Mouse (Mus musculus) neural tube, embryonic 13.5 days (tissue): ENCODE measurements around the gene Asap3. TPM values are rescaled to one million over a fixed set of nuclear protein-coding genes. Genes with fewer than 3 reads are reported as not detected.

ENCODE experiments used
- ATAC-seq: fragments of 200-750 bp; cut with Nextera tagmentation; 2 replicates; pipeline ENCODE4 v1.8.0; 2017; ENCODE audit warnings: low read depth, mild to moderate bottlenecking, moderate TSS enrichment, moderate library complexity
- H3K27ac ChIP-seq: fragments of 300-500 bp; sonication (generic); replicated peaks from 2 replicates; pipeline ENCODE4 v1.5.1; 2015; ENCODE audit warnings: moderate library complexity, mild to moderate bottlenecking, inconsistent platforms
- H3K27me3 ChIP-seq: fragments of 300-500 bp; sonication (generic); 2 replicates; pipeline ENCODE4 v1.6.1; 2015; ENCODE audit warnings: mild to moderate bottlenecking, inconsistent platforms
- H3K36me3 ChIP-seq: fragments of 300-500 bp; sonication (generic); 2 replicates; pipeline ENCODE4 v1.6.1; 2015; ENCODE audit warnings: mild to moderate bottlenecking, inconsistent platforms
- H3K4me1 ChIP-seq: fragments of 300-500 bp; sonication (generic); replicated peaks from 2 replicates; pipeline ENCODE4 v1.6.1; 2015; ENCODE audit warnings: inconsistent platforms
- H3K4me2 ChIP-seq: fragments of 300-500 bp; sonication (generic); 2 replicates; pipeline ENCODE4 v1.6.1; 2015; ENCODE audit warnings: inconsistent platforms, mild to moderate bottlenecking, moderate library complexity
- H3K4me3 ChIP-seq: fragments of 300-500 bp; sonication (generic); 2 replicates; pipeline ENCODE4 v1.5.1; 2015; ENCODE audit warnings: mild to moderate bottlenecking, inconsistent platforms
- H3K9ac ChIP-seq: fragments of 300-500 bp; sonication (generic); 2 replicates; pipeline ENCODE4 v1.6.1; 2015; ENCODE audit warnings: moderate library complexity, mild to moderate bottlenecking, inconsistent platforms
- H3K9me3 ChIP-seq: fragments of 300-500 bp; sonication (generic); 2 replicates; pipeline ENCODE4 v1.6.1; 2016; ENCODE audit warnings: inconsistent platforms
- WGBS: fragments of 180-500 bp; shearing (Covaris S2); methylation state at CpG from one replicate; pipeline ENCODE4 v1.1.7; 2015; 5-methylcytosine and 5-hydroxymethylcytosine counted together
- polyA plus RNA-seq: library from polyadenylated mRNA; unstranded; fragments of >200 nt; fragmentation: Nextera tagmentation; extraction: Ambion mirVana; gene quantifications from 2 replicates; pipeline ENCODE4 v1.2.1, GENCODE M21; 2015

Gene Asap3
- polyA plus RNA-seq, 1 experiment from 2014 or later, result 8.8 TPM

- no peak for ATAC-seq
- peaks cover 31% of the 10 kb centered on the region for H3K4me1 ChIP-seq
- no peak overlapping the region for H3K27ac ChIP-seq
- 0 out of 2 replicates have a peak overlapping the region, but pooled peaks have one; percentile 1 for H3K9ac ChIP-seq
- H3K4me3 ChIP-seq, result no peak overlapping the region
- H3K4me2 ChIP-seq, result peak overlapping the region; percentile 21
- WGBS, result 37% methylated on average over 39 of the region's 39 CpGs
- peaks cover 84% of the 10 kb centered on the region for H3K36me3 ChIP-seq
- peaks cover 7% of the 10 kb centered on the region; the same call in 1 of the 2 replicates for H3K9me3 ChIP-seq
- peaks cover 30% of the 10 kb centered on the region for H3K27me3 ChIP-seq
Measured at GRCm38 (mm10) chr4:136290781-136291595, 84.8 kb downstream of the Asap3 start.

GRCm38 (mm10) chr4:136291692-136292091 is 85.5 kb downstream of the Asap3 start:
- Histone ChIP-seq H3K4me3 (no peak overlapping the region), H3K9ac (no peak overlapping the region), H3K27me3 (peaks cover 30% of the 10 kb centered on the region), H3K27ac (no peak overlapping the region), H3K9me3 (peaks cover 7% of the 10 kb centered on the region; the same call in 1 of the 2 replicates), H3K36me3 (peaks cover 90% of the 10 kb centered on the region), H3K4me2 (no peak overlapping the region), H3K4me1 (peaks cover 26% of the 10 kb centered on the region)
- ATAC-seq, result no peak
- WGBS, result 92% methylated on average over 6 of the region's 6 CpGs

Other genes starting within 250 kb of the Asap3 start
- gene Gale, start 242.6 kb upstream of the Asap3 start, polyA plus RNA-seq, result 39.0 and 42.5 TPM in 2 replicates
- gene Lypla2, start 233.7 kb upstream of the Asap3 start, polyA plus RNA-seq, result 187 and 199 TPM in 2 replicates
- 59.0 and 65.1 TPM in 2 replicates for gene Pithd1, start 219.1 kb upstream of the Asap3 start, polyA plus RNA-seq
- 26.4 and 29.2 TPM in 2 replicates for gene Eloa, start 184.6 kb upstream of the Asap3 start, polyA plus RNA-seq
- gene Rpl11, start 152.9 kb upstream of the Asap3 start, polyA plus RNA-seq, result 265 and 313 TPM in 2 replicates
- 235 and 273 TPM in 2 replicates for gene Id3, start 62.9 kb upstream of the Asap3 start, polyA plus RNA-seq
- gene E2f2, start 34.0 kb upstream of the Asap3 start, polyA plus RNA-seq, result 2.5 and 3.3 TPM in 2 replicates
- 1.9 and 2.6 TPM in 2 replicates for gene Tcea3, start 41.4 kb downstream of the Asap3 start, polyA plus RNA-seq
- 41.9 and 45.8 TPM in 2 replicates for gene Zfp46, start 78.3 kb downstream of the Asap3 start, polyA plus RNA-seq
- 215 and 234 TPM in 2 replicates for gene Hnrnpr, start 104.6 kb downstream of the Asap3 start, polyA plus RNA-seq
- gene Htr1d, start 217.2 kb downstream of the Asap3 start, polyA plus RNA-seq, result 0.75 and 1.4 TPM in 2 replicates